Mouse (Mus musculus): ENCODE results near the gene Gm21292. TPM values are rescaled to one million over a fixed set of nuclear protein-coding genes. Genes with fewer than 3 reads are reported as not detected.

Gene Gm21292
- polyA plus RNA-seq (2012; ENCODE audit: low replicate concordance), result not detected in 2 replicates

GRCm38 (mm10) chrY:9133824-9134223 lies at the start of gene Gm21292:
Gm21292 (minus strand) TSS chrY:9133924.

Other genes starting within 250 kb of the Gm21292 start
- gene Gm21721, start 68.3 kb upstream of the Gm21292 start, polyA plus RNA-seq (2012; ENCODE audit: low replicate concordance), result not detected in 2 replicates
- gene Gm21812, start 213.3 kb upstream of the Gm21292 start, polyA plus RNA-seq (2012; ENCODE audit: low replicate concordance), result not detected in 2 replicates

Measured in leukemia stem cell, adult 10-12 weeks (primary cell).